Mouse (Mus musculus): ENCODE data around the gene BC052040. TPM values are rescaled to one million over a fixed set of nuclear protein-coding genes. Genes with fewer than 3 reads are reported as not detected.

The BC052040 gene
- polyA plus RNA-seq (2015; fragmentation: Nextera tagmentation; extraction: Ambion mirVana) = 12.2 and 12.3 TPM in 2 replicates

GRCm38 (mm10) chr2:115581241-115581988, at the start of gene BC052040:
TSS of gene BC052040 (plus strand) at chr2:115581716.
- peaks cover 23% of the 10 kb centered on the region for H3K4me1 ChIP-seq
- no peaks in the 10 kb centered on the region for H3K27me3 ChIP-seq
- peak within 1 kb of the TSS; percentile 66 for H3K4me3 ChIP-seq
- ATAC-seq (ENCODE audit: insufficient number of reproducible peaks, insufficient read depth, low FRiP score, low TSS enrichment, low read depth) = peak; percentile 93
- no peaks in the 10 kb centered on the region for H3K9me3 ChIP-seq
- peak within 1 kb of the TSS; percentile 82 for H3K9ac ChIP-seq
- H3K36me3 ChIP-seq = no peaks in the 10 kb centered on the region
- peak within 1 kb of the TSS; percentile 76 for H3K4me2 ChIP-seq
- WGBS = under 1% methylated on average over 41 of the region's 41 CpGs
- H3K27ac ChIP-seq = peak within 1 kb of the TSS; percentile 61

GRCm38 (mm10) chr2:115538009-115538690, 43.4 kb upstream of the BC052040 start:
- H3K27ac ChIP-seq = no peak overlapping the region

GRCm38 (mm10) chr2:115538691-115539283, 42.7 kb upstream of the BC052040 start:
- no peak overlapping the region for H3K4me2 ChIP-seq
- no peak overlapping the region for H3K9ac ChIP-seq
- H3K36me3 ChIP-seq = no peaks in the 10 kb centered on the region
- H3K9me3 ChIP-seq = no peaks in the 10 kb centered on the region
- H3K27ac ChIP-seq = no peak overlapping the region
- no peak for ATAC-seq (ENCODE audit: insufficient number of reproducible peaks, insufficient read depth, low FRiP score, low TSS enrichment, low read depth)
- no peak overlapping the region for H3K4me3 ChIP-seq
- H3K4me1 ChIP-seq = no peaks in the 10 kb centered on the region
- no peaks in the 10 kb centered on the region for H3K27me3 ChIP-seq
- 56% methylated on average over 5 of the region's 5 CpGs for WGBS

More at GRCm38 (mm10) chr2:115538009-115538690, 43.4 kb upstream of the BC052040 start:
- Histone ChIP-seq H3K36me3 (no peaks in the 10 kb centered on the region), H3K4me3 (no peak overlapping the region), H3K4me1 (no peaks in the 10 kb centered on the region), H3K9me3 (no peaks in the 10 kb centered on the region), H3K4me2 (no peak overlapping the region), H3K9ac (no peak overlapping the region), H3K27me3 (no peaks in the 10 kb centered on the region)
- no peak for ATAC-seq (ENCODE audit: insufficient number of reproducible peaks, insufficient read depth, low FRiP score, low TSS enrichment, low read depth)
- 63% methylated on average over 13 of the region's 13 CpGs for WGBS

GRCm38 (mm10) chr2:115539731-115540130, 41.8 kb upstream of the BC052040 start:
- Histone ChIP-seq H3K4me1 (no peaks in the 10 kb centered on the region), H3K4me2 (no peak overlapping the region), H3K9ac (no peak overlapping the region), H3K36me3 (no peaks in the 10 kb centered on the region), H3K27me3 (no peaks in the 10 kb centered on the region), H3K4me3 (no peak overlapping the region), H3K9me3 (no peaks in the 10 kb centered on the region), H3K27ac (no peak overlapping the region)
- whole genome bisulfite sequencing = 91% methylated on average over 5 of the region's 5 CpGs
- no peak for ATAC-seq (ENCODE audit: insufficient number of reproducible peaks, insufficient read depth, low FRiP score, low TSS enrichment, low read depth)

GRCm38 (mm10) chr2:115542401-115543123, 39.0 kb upstream of the BC052040 start:
- H3K4me2 ChIP-seq = 0 out of 2 replicates have a peak overlapping the region, but pooled peaks have one; percentile 12
- H3K4me3 ChIP-seq = no peak overlapping the region
- H3K36me3 ChIP-seq = no peaks in the 10 kb centered on the region
- H3K9me3 ChIP-seq = no peaks in the 10 kb centered on the region
- H3K27me3 ChIP-seq = no peaks in the 10 kb centered on the region
- ATAC-seq (ENCODE audit: insufficient number of reproducible peaks, insufficient read depth, low FRiP score, low TSS enrichment, low read depth) = no peak
- no peak overlapping the region for H3K9ac ChIP-seq
- WGBS = 34% methylated on average over 11 of the region's 11 CpGs
- H3K27ac ChIP-seq = no peak overlapping the region
- H3K4me1 ChIP-seq = no peaks in the 10 kb centered on the region

- Histone ChIP-seq H3K4me1 (no peaks in the 10 kb centered on the region), H3K9me3 (no peaks in the 10 kb centered on the region), H3K27me3 (no peaks in the 10 kb centered on the region), H3K4me2 (no peak overlapping the region), H3K36me3 (no peaks in the 10 kb centered on the region), H3K9ac (no peak overlapping the region), H3K4me3 (no peak overlapping the region), H3K27ac (no peak overlapping the region)
- no peak for ATAC-seq (ENCODE audit: insufficient number of reproducible peaks, insufficient read depth, low FRiP score, low TSS enrichment, low read depth)
- 59% methylated on average over 4 of the region's 4 CpGs for WGBS
These were observed 38.3 kb upstream of the BC052040 start for GRCm38 (mm10) chr2:115543212-115543611.

- Histone ChIP-seq H3K4me3 (no peak overlapping the region), H3K9ac (no peak overlapping the region), H3K9me3 (no peaks in the 10 kb centered on the region), H3K27ac (no peak overlapping the region), H3K36me3 (no peaks in the 10 kb centered on the region), H3K27me3 (no peaks in the 10 kb centered on the region), H3K4me1 (no peaks in the 10 kb centered on the region), H3K4me2 (no peak overlapping the region)
- ATAC-seq (ENCODE audit: insufficient number of reproducible peaks, insufficient read depth, low FRiP score, low TSS enrichment, low read depth) = no peak
- WGBS = 84% methylated on average over 3 of the region's 3 CpGs
These were observed 29.6 kb upstream of the BC052040 start for GRCm38 (mm10) chr2:115551901-115552300.

- Histone ChIP-seq H3K27me3 (no peaks in the 10 kb centered on the region), H3K9ac (no peak overlapping the region), H3K4me2 (no peak overlapping the region), H3K36me3 (no peaks in the 10 kb centered on the region), H3K4me1 (no peaks in the 10 kb centered on the region), H3K4me3 (no peak overlapping the region), H3K9me3 (no peaks in the 10 kb centered on the region), H3K27ac (no peak overlapping the region)
- ATAC-seq (ENCODE audit: insufficient number of reproducible peaks, insufficient read depth, low FRiP score, low TSS enrichment, low read depth) = no peak
- WGBS = 62% methylated on average over 3 of the region's 3 CpGs
These were observed 19.2 kb upstream of the BC052040 start for GRCm38 (mm10) chr2:115562155-115562827.

GRCm38 (mm10) chr2:115563436-115564093, 18.0 kb upstream of the BC052040 start:
- no peaks in the 10 kb centered on the region for H3K9me3 ChIP-seq
- no peaks in the 10 kb centered on the region for H3K36me3 ChIP-seq
- no peak overlapping the region for H3K27ac ChIP-seq
- no peak overlapping the region for H3K9ac ChIP-seq
- H3K4me2 ChIP-seq = no peak overlapping the region
- no peak overlapping the region for H3K4me3 ChIP-seq
- no peaks in the 10 kb centered on the region for H3K27me3 ChIP-seq
- ATAC-seq (ENCODE audit: insufficient number of reproducible peaks, insufficient read depth, low FRiP score, low TSS enrichment, low read depth) = no peak
- WGBS = 79% methylated on average over 6 of the region's 6 CpGs
- no peaks in the 10 kb centered on the region for H3K4me1 ChIP-seq

- Histone ChIP-seq H3K36me3 (no peaks in the 10 kb centered on the region), H3K4me3 (no peak overlapping the region), H3K27me3 (no peaks in the 10 kb centered on the region), H3K4me1 (0 out of 2 replicates have a peak, but pooled peaks cover 3% of the 10 kb centered on the region), H3K9me3 (no peaks in the 10 kb centered on the region), H3K4me2 (no peak overlapping the region), H3K27ac (no peak overlapping the region), H3K9ac (no peak overlapping the region)
- 91% methylated on average over 1 of the region's 1 CpGs for WGBS
- no peak for ATAC-seq (ENCODE audit: insufficient number of reproducible peaks, insufficient read depth, low FRiP score, low TSS enrichment, low read depth)
These were observed 9.5 kb upstream of the BC052040 start for GRCm38 (mm10) chr2:115571996-115572395.
